Mouse (Mus musculus): ENCODE results near the gene Scly. TPM values are rescaled to one million over a fixed set of nuclear protein-coding genes. Genes with fewer than 3 reads are reported as not detected.

Gene Scly
- polyA plus RNA-seq, 1 experiment from 2014 or later: 12.6 TPM

DNA sequence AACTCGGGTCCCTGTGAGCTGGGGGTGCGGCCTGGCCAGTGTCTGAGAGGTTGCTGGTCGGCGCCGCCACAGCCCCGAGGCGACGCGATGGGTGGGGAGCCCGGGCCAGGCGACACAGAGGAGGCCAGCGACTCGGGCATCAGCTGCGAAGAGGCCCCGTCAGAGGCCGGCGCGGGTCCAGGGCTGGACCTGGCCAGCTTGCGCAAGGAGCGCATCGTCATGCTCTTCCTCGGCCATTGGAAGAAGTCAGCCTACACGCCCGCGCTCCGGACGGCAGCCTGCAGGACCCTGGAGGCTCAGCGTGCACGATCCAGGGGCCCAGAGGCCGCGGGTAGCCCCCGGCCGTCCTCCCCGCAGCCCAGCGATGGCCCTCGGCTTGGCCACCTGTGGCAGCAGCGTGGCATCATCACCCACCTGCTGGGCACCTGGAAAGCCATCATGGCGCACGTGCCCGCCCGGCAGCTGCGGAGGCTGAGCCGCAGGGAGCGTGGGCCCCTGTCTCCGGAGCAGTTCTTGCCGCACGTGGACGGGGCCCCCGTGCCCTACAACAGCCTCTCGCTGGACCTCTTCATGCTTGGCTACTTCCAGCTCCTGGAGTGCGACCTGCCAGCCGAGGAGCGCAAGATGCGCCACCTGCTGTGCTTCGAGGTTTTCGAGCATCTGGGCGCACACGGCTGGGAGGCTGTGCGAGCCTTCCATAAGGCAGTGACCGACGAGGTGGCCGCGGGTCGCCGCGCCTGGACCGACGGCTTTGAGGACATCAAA is 47.0 kb downstream of the Scly start:
- peaks cover 10% of the 10 kb centered on the region for H3K4me1 ChIP-seq
- peaks cover 42% of the 10 kb centered on the region for H3K27me3 ChIP-seq (replicated peaks)
- no peak overlapping the region for H3K9ac ChIP-seq
- no peaks in the 10 kb centered on the region for H3K9me3 ChIP-seq
- H3K4me3 ChIP-seq: peak overlapping the region; percentile 32
- no peak; the same call in 1 of the 2 replicates for ATAC-seq (replicated peaks)
- no peaks in the 10 kb centered on the region for H3K36me3 ChIP-seq (replicated peaks)
- 5% methylated on average over 68 of the region's 68 CpGs for WGBS
- peak overlapping the region; percentile 52 for H3K4me2 ChIP-seq
- no peak overlapping the region for H3K27ac ChIP-seq

- peak; percentile 70; the same call in 1 of the 2 replicates for ATAC-seq (replicated peaks)
- Histone ChIP-seq H3K4me1 (peaks cover 10% of the 10 kb centered on the region), H3K4me3 (no peak overlapping the region), H3K9me3 (no peaks in the 10 kb centered on the region), H3K36me3 (replicated peaks) (no peaks in the 10 kb centered on the region), H3K4me2 (no peak overlapping the region), H3K27ac (no peak overlapping the region), H3K9ac (no peak overlapping the region), H3K27me3 (replicated peaks) (peaks cover 39% of the 10 kb centered on the region)
- 36% methylated on average over 3 of the region's 3 CpGs for WGBS
Observed at GRCm38 (mm10) chr1:91346892-91347291, 48.8 kb downstream of the Scly start.

DNA sequence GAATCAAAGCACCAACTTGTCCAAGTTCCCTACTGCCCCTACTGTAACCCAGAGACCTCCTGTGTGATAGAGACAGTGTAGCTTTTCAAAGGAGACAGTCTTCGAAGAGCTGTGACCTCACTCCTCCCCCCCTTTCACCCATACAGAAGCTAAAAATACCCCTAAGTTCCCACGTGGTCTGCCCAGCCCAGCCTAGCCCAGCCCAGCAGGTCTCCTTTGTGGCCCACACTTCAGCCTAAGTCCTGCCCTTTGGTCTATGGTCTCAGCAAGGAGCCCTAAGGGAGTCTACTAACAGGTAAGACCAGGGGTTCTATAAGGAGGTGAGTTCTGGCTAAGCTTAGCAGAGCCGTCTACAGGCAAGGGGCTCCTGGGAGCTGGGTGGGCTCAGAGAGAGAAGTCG is 52.7 kb downstream of the Scly start, which contains the start of gene Klhl30:
Klhl30 (plus strand) TSS at position 176 of the 400 bp plus-strand sequence.
- 64% methylated on average over 4 of the region's 4 CpGs for WGBS
- H3K27ac ChIP-seq: no peak within 1 kb of the TSS
- H3K9ac ChIP-seq: no peak within 1 kb of the TSS
- ATAC-seq (replicated peaks): no peak
- H3K4me2 ChIP-seq: no peak within 1 kb of the TSS
- H3K9me3 ChIP-seq: no peaks in the 10 kb centered on the region
- no peak within 1 kb of the TSS for H3K4me3 ChIP-seq
- no peaks in the 10 kb centered on the region for H3K36me3 ChIP-seq (replicated peaks)
- no peaks in the 10 kb centered on the region for H3K4me1 ChIP-seq
- H3K27me3 ChIP-seq (replicated peaks): peaks cover 11% of the 10 kb centered on the region

DNA sequence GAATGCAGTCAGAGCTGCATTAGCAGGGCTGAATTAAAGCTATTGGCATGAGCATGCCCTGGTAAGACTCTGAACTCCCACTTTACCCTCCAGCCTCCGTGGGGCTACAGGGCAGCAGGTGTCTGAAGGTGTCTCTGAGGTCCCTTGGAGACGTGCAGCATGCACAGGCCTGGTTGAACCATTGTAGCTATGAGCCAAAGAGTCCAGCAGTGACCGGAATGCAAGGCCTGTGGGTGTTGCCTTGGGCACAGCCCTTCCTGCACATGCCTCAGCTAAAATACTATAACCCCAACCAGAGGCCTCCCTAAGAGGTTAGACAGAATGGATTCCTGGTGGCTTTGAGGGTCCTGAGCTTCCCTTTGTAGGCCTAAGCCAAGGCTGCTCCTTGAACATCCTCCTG is 53.1 kb downstream of the Scly start:
- no peak overlapping the region for H3K27ac ChIP-seq
- no peak overlapping the region for H3K4me3 ChIP-seq
- H3K27me3 ChIP-seq (replicated peaks): peaks cover 8% of the 10 kb centered on the region
- no peak overlapping the region for H3K4me2 ChIP-seq
- H3K4me1 ChIP-seq: no peaks in the 10 kb centered on the region
- H3K36me3 ChIP-seq (replicated peaks): no peaks in the 10 kb centered on the region
- no peak for ATAC-seq (replicated peaks)
- no peaks in the 10 kb centered on the region for H3K9me3 ChIP-seq
- 80% methylated on average over 3 of the region's 3 CpGs for WGBS
- no peak overlapping the region for H3K9ac ChIP-seq

DNA sequence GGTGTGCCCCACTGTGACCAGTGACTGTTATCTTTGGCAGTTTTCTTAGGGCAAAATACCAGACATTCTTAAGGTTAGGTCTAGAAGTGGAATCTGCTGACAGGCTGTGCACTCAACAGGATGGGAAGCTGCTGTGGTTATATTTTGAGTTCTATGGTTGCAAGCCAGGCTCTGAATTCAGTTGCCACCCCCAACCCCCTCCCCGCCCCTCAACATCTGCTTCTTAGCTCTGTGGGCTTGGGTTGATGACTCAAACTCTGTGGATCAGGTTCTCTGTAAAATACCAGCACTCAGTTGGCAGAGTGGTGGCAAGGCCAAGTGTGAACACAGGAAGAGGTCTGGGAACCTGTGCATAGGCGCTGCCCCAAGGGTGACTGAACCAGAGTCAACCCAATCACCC is 54.1 kb downstream of the Scly start:
- Histone ChIP-seq H3K4me3 (no peak overlapping the region), H3K9me3 (no peaks in the 10 kb centered on the region), H3K27me3 (replicated peaks) (0 out of 2 replicates have a peak, but pooled peaks cover 2% of the 10 kb centered on the region), H3K4me2 (no peak overlapping the region), H3K36me3 (replicated peaks) (no peaks in the 10 kb centered on the region), H3K9ac (no peak overlapping the region), H3K4me1 (no peaks in the 10 kb centered on the region), H3K27ac (no peak overlapping the region)
- ATAC-seq (replicated peaks): no peak
- WGBS: 89% methylated on average over 2 of the region's 2 CpGs

DNA sequence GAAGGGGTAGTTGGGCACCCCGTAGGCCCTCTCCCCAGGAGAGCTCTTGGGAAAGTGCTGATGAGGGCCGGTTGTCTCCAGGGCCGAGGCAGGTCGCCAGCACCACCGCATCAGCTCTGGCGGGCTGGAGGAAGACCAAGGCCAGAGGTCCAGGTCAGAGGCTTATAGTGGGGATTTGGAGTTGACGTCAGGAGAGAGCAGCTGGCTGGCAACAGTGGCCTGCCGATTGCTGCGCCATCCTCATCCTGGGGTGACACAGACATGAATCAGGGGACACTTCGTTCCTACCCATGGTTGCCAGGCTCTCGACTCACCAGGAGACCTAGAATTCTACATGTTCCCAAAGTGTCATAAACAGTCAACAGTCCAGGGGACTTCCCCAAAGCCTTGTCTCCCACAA is 58.0 kb downstream of the Scly start:
- Histone ChIP-seq H3K27ac (no peak overlapping the region), H3K4me3 (no peak overlapping the region), H3K4me1 (no peaks in the 10 kb centered on the region), H3K36me3 (replicated peaks) (no peaks in the 10 kb centered on the region), H3K27me3 (replicated peaks) (no peaks in the 10 kb centered on the region), H3K4me2 (no peak overlapping the region), H3K9ac (no peak overlapping the region), H3K9me3 (no peaks in the 10 kb centered on the region)
- 86% methylated on average over 11 of the region's 11 CpGs for WGBS
- ATAC-seq (replicated peaks): no peak

GRCm38 (mm10) chr1:91362113-91362512 is 64.0 kb downstream of the Scly start:
- Histone ChIP-seq H3K36me3 (replicated peaks) (no peaks in the 10 kb centered on the region), H3K4me2 (no peak overlapping the region), H3K27me3 (replicated peaks) (peaks cover 14% of the 10 kb centered on the region), H3K9ac (no peak overlapping the region), H3K9me3 (no peaks in the 10 kb centered on the region), H3K27ac (no peak overlapping the region), H3K4me1 (peaks cover 8% of the 10 kb centered on the region), H3K4me3 (no peak overlapping the region)
- WGBS: 85% methylated on average over 5 of the region's 5 CpGs
- ATAC-seq (replicated peaks): no peak

DNA sequence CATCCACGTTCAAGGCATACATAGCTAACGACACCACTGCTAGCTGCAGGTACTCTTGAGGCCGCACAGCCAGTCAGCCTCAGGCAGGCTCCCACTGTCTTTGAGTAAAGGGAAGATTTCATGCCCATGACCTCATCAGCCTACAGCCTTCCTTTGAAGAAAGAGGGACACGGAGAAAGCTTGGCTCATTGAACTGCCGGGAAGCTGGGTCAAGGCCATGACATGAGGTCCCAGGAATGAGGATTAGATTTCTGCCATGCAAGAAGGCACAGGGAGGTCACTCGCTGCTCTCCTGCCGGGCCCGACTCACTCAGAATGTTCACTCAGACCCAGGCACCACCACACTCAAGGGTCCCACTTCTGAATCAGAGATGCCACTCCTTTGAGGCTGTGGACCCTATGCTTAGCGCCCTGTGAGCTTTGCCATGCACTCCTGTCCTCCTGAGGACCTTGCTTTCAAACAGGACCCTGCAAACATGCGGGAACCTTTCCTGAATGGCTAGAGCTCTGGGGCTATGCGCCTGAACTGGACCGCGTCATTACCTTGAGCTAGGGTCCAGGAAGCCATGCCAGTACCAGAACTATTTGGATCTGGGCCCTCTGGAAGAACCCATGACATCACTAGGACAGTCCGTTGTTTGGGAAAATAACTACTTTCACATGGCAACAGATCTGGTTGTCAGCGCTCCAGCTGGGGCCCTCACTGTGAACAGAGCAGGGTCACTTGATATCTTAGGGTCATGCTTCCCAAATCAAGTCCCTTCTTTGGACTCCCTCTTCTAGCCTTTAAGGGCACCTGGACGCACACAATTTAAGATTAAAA is 66.9 kb downstream of the Scly start:
- H3K27ac ChIP-seq: no peak overlapping the region
- no peak overlapping the region for H3K4me2 ChIP-seq
- no peak overlapping the region for H3K4me3 ChIP-seq
- H3K9ac ChIP-seq: no peak overlapping the region
- H3K4me1 ChIP-seq: peaks cover 8% of the 10 kb centered on the region
- H3K27me3 ChIP-seq (replicated peaks): peaks cover 18% of the 10 kb centered on the region
- 95% methylated on average over 16 of the region's 16 CpGs for WGBS
- no peak for ATAC-seq (replicated peaks)
- H3K36me3 ChIP-seq (replicated peaks): no peaks in the 10 kb centered on the region
- H3K9me3 ChIP-seq: no peaks in the 10 kb centered on the region

- Histone ChIP-seq H3K9ac (no peak overlapping the region), H3K9me3 (no peaks in the 10 kb centered on the region), H3K4me3 (peak overlapping the region; percentile 35; the same call in 1 of the 2 replicates), H3K4me2 (peak overlapping the region; percentile 62), H3K36me3 (replicated peaks) (no peaks in the 10 kb centered on the region), H3K27me3 (replicated peaks) (peaks cover 18% of the 10 kb centered on the region), H3K27ac (no peak overlapping the region), H3K4me1 (peaks cover 8% of the 10 kb centered on the region)
- WGBS: 31% methylated on average over 8 of the region's 8 CpGs
- ATAC-seq (replicated peaks): 0 out of 2 replicates have a peak, but pooled peaks have one; percentile 18
Observed at GRCm38 (mm10) chr1:91365816-91366214, 67.7 kb downstream of the Scly start.

- 1% methylated on average over 67 of the region's 68 CpGs for WGBS
- Histone ChIP-seq H3K4me1 (peaks cover 8% of the 10 kb centered on the region), H3K9ac (peak within 1 kb of the TSS; percentile 24), H3K27me3 (replicated peaks) (peaks cover 18% of the 10 kb centered on the region), H3K9me3 (no peaks in the 10 kb centered on the region), H3K4me2 (peak within 1 kb of the TSS; percentile 62), H3K36me3 (replicated peaks) (no peaks in the 10 kb centered on the region), H3K4me3 (peak within 1 kb of the TSS; percentile 35), H3K27ac (no peak within 1 kb of the TSS)
- peak; percentile 51 for ATAC-seq (replicated peaks)
Observed at GRCm38 (mm10) chr1:91366215-91367108, 68.3 kb downstream of the Scly start, which contains the start of gene Erfe. Gene Erfe (plus strand): TSS chr1:91366430.

- ATAC-seq (replicated peaks): no peak
- H3K27me3 ChIP-seq (replicated peaks): peaks cover 18% of the 10 kb centered on the region
- peaks cover 8% of the 10 kb centered on the region for H3K4me1 ChIP-seq
- WGBS: 94% methylated on average over 3 of the region's 3 CpGs
- peaks cover 4% of the 10 kb centered on the region; the same call in 1 of the 2 replicates for H3K36me3 ChIP-seq (replicated peaks)
- H3K4me2 ChIP-seq: no peak overlapping the region
- H3K27ac ChIP-seq: no peak overlapping the region
- H3K4me3 ChIP-seq: no peak overlapping the region
- H3K9me3 ChIP-seq: no peaks in the 10 kb centered on the region
- no peak overlapping the region for H3K9ac ChIP-seq
Observed at GRCm38 (mm10) chr1:91367295-91367694, 69.2 kb downstream of the Scly start.

All from midbrain, embryonic 15.5 days (tissue).